Mouse (Mus musculus): ENCODE measurements at regions not wholly inside any gene's neighbourhood (a gene's known extent, or its start where the extent isn't known, plus 50 kb on each side); places are given as distances from the start of the nearest gene placed in this dataset.

DNA sequence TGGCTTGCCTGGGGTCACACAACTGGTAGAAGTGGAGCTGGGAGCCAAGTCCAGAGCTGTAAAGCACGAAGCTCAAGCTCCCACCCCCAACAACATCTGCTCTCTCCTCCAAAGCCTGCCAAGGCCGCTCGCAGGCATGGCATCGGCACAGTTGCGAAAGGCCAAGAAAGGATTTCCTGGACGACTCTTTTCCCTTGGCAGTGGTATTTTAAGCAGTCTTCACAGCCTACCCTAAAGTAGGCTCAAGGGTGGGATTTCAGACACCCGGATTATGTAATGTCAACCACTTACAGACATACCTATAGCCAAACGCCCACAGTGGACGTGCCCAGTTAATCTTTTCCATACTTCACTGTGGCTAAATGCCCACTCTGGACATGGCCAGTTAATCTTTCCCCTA, 162.6 kb downstream of the Inhbb start:
- peak; percentile 26 for DNase-seq (ENCODE audit: low spot score)

GRCm38 (mm10) chr1:119256769-119257168, 165.3 kb downstream of the Inhbb start:
- DNase-seq (ENCODE audit: low spot score) = no peak

DNA sequence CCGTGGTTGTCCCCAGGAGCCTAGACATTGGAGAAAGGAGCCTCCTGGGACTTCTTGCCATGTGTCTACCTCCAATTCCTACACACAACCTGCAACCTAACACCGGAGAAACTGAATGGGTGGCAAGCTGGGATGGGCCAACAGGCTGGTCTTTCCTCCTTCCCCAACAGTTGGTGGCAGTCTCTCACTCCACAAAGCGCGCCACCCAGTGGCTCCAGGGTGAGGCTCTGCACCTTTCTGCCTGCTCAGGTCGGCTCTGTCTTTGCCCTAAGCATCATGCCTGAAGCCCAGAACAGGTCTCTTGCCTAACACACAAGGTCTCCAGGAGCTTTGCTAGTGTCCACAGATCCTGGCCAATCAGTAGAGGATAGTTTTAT, 166.0 kb downstream of the Inhbb start:
- no peak for DNase-seq (ENCODE audit: low spot score)

- no peak for DNase-seq (ENCODE audit: low spot score)
These were observed 166.5 kb downstream of the Inhbb start for GRCm38 (mm10) chr1:119255386-119256096.

DNA sequence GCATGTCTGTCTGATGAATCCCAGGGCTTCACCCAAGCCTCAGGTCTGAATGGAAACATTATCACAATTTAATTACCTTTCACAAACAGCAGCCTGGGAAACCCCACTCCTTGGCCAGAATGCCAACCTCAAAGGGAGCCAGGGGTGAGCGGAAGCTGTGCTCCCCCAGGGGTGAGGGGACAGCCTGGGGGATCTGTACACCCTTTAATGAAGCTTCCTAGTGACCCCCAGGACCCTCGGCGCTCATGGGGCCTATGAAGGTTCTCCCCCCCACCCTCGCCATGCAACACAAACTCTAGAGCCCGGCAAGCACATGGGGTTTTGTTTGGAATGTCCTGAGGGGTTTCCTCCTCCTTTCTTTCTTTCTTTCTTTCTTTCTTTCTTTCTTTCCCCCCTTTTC, 167.1 kb downstream of the Inhbb start:
- DNase-seq (ENCODE audit: low spot score) = no peak

- no peak for DNase-seq (ENCODE audit: low spot score)
These were observed 168.6 kb downstream of the Inhbb start for GRCm38 (mm10) chr1:119253371-119253851.

- DNase-seq (ENCODE audit: low spot score) = no peak
These were observed 169.6 kb downstream of the Inhbb start for GRCm38 (mm10) chr1:119252403-119252802.

DNA sequence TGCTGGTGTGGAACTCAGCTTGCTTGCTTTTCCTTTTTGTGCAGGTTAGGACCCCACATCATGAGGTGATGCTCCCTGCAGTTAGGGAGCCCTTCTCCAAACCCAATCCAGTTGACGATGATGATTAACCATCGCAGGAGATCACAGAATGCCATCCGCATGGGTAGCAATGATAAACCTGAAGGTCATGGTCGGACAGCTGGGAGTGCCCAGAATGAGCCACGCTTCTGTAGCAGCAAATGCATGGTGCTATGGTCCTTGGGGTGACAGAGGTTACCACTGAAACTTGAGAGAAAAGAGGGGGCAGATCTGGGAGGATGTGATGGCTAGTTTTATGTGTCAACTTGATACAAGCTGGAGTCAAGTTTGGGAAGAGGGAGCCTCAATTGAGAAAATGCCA, 170.3 kb downstream of the Inhbb start:
- no peak for DNase-seq (ENCODE audit: low spot score)

- no peak for DNase-seq (ENCODE audit: low spot score)
These were observed 173.1 kb downstream of the Inhbb start for GRCm38 (mm10) chr1:119248776-119249495.

- no peak for DNase-seq (ENCODE audit: low spot score)
These were observed 174.9 kb downstream of the Inhbb start for GRCm38 (mm10) chr1:119247117-119247516.

DNA sequence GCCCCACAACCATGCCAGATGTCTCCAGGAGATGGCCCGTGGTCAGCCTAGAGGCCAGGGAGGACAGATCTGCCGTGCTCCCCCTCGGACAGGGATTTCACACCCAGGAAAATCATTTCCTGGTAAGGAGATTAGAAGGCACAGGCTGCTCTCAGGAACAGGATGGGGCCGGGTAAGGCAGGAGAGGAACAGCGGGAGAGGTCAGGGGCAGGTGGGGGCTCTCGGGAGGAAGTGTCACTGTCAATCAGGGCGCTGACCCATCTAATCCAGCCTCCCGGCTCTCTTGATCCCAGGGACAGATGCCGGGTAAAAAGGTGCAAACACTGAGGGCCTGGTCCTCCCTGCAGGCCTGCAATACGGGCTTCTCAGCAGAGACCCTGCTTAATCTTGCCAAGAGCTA, 183.6 kb downstream of the Inhbb start:
- DNase-seq (ENCODE audit: low spot score) = no peak

DNA sequence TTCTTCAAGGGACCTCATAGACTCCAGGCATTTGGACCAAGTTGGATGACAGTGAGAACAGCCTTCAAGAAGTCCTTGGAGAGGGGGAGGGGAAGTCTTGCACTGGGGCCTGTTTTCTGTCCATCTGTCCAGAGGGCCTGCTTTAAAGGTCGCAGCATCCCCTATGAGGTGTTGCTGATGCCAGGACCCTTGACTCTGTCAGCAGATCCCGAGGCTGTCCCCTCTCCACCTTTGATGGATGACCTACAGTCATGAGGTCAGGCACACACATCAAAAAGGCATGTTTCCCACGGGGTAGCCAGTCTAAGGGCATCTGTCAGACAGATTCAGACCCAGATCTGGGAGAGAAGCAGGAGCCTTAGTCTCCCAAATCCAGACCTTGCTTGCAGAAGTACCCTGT, 183.4 kb upstream of the Gli2 start:
- no peak for DNase-seq (ENCODE audit: low spot score)

- no peak for DNase-seq (ENCODE audit: low spot score)
These were observed 181.0 kb upstream of the Gli2 start for GRCm38 (mm10) chr1:119234449-119234848.

GRCm38 (mm10) chr1:119226996-119227395, 173.6 kb upstream of the Gli2 start:
- no peak for DNase-seq (ENCODE audit: low spot score)

- DNase-seq (ENCODE audit: low spot score) = no peak
These were observed 170.5 kb upstream of the Gli2 start for GRCm38 (mm10) chr1:119223876-119224275.

GRCm38 (mm10) chr1:119221901-119222300, 168.5 kb upstream of the Gli2 start:
- DNase-seq (ENCODE audit: low spot score) = no peak

- DNase-seq (ENCODE audit: low spot score) = no peak
These were observed 167.6 kb upstream of the Gli2 start for GRCm38 (mm10) chr1:119221012-119221411.

GRCm38 (mm10) chr1:119219817-119220216, 166.4 kb upstream of the Gli2 start:
- DNase-seq (ENCODE audit: low spot score) = no peak

GRCm38 (mm10) chr1:119217387-119217786, 164.0 kb upstream of the Gli2 start:
- no peak for DNase-seq (ENCODE audit: low spot score)

GRCm38 (mm10) chr1:119209607-119210007, 156.2 kb upstream of the Gli2 start:
- DNase-seq (ENCODE audit: low spot score) = no peak

GRCm38 (mm10) chr1:119202456-119202855, 149.0 kb upstream of the Gli2 start:
- DNase-seq (ENCODE audit: low spot score) = no peak

GRCm38 (mm10) chr1:119197415-119197700, 143.9 kb upstream of the Gli2 start:
- peak; percentile 68 for DNase-seq (ENCODE audit: low spot score)

DNA sequence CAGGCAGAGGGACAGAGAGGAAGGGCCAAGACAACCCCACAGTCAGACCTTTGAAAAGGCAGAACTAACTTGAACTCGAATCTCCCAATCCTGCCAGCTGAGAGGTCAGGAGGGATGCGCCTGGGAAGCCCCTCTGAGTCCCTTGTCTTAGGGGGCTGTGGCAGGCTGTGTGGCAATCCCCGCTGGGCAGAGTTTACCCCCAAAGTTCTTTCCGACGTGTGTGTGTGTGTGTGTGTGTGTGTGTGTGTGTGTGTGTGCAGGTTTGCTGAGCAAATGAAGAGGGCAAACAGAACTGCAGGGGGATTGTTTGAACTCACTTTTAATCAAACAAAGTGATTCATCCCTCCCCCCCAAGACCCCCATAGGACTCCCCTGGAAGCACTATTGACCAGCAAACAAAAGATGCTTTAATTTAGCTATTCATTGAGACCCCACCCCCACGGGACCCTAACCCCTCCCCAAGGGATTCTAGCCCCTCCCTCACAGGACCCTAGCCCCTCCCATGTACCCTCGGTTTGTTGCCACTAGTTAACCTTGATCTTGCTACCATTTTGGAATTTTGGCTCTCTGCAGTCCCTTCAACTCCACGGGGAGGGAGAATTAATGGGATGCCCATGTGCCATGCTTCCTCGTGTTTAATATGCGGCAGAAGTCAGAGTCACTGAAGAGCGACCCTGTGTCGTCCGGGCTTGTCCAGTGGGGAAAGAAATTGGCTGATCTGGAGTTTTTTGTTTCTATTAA, 143.4 kb upstream of the Gli2 start:
- no peak for DNase-seq (ENCODE audit: low spot score)
